13 mouse cellular contexts compared by ENCODE assay signal in the genomic region with DNA sequence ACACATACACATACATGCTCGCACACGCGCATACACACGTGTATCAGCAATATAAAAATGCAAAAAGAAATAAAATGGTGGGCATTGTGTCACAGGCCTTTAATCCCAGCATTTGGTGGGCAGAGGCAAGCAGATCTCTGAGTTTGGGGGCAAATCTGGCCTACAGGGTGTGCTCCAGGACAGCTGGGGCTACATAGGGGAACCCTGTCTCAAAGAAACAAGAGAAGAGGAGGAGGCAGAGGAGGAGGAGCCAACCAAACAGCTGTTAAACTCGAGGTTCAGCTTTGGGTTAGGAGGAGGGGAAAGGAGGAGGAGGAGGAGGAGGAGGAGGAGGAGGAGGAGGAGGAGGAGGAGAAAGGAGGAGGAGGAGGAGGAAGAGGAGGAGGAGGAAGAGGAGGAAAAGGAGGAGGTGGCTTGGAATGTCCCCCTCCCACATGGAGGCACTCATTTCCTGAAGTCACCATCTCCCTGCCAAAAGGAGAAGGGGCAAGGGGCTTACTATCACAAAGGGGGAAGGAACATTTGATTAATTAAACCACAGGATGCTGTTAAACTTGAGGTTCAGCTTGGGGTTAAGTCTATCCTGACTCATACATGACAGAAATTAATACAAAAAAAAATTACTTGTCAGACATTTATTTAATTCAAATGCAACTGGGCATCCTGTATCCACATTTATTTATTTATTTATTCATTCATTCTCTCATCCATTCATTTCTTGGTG. TPM values are rescaled to one million over a fixed set of nuclear protein-coding genes. Genes with fewer than 3 reads are reported as not detected.
DNase-seq lines count a peak whose midpoint lies in the region; ATAC-seq and TF ChIP-seq lines count a peak whose summit lies in the region.
"Had no signal": no experiment of that assay in that cellular context is flagged by ENCODE, and none has a peak within 500 bp of the region (broad histone marks: within the 10 kb centered on the region; RNA-seq: fewer than 3 reads in every experiment).

No protein-coding gene starts in this region.

- H3K4me3 ChIP-seq in heart, embryonic 10.5 days = no peak overlapping the region
- H3K4me3 ChIP-seq in heart, embryonic 12.5 days = no peak overlapping the region
- H3K4me3 ChIP-seq in lung, embryonic 15.5 days = no peak overlapping the region
- H3K4me3 ChIP-seq in ES-E14 (ENCODE audit: insufficient read depth in 1 of 2, low read depth in 1 of 2, low read length in 2 of 2, poor library complexity in 1 of 2, severe bottlenecking in 1 of 2) = no peak overlapping the region
- no peak overlapping the region for H3K4me3 ChIP-seq in intestine, embryonic 15.5 days (replicated peaks)
- H3K4me3 ChIP-seq: midbrain, embryonic 15.5 days; neural tube, embryonic 13.5 days had no signal

- no peak for ATAC-seq in heart, embryonic 12.5 days (ENCODE audit: insufficient number of reproducible peaks, low FRiP score)
- ATAC-seq in lung, embryonic 15.5 days (ENCODE audit: borderline replicate concordance, extremely low read depth, low FRiP score, low TSS enrichment) = no peak
- no peak for ATAC-seq in intestine, embryonic 15.5 days
- ATAC-seq: midbrain, embryonic 15.5 days had no signal

- H3K4me1 ChIP-seq in heart, embryonic 10.5 days = peaks cover 54% of the 10 kb centered on the region
- peaks cover 40% of the 10 kb centered on the region for H3K4me1 ChIP-seq in heart, embryonic 12.5 days (replicated peaks)
- peaks cover 44% of the 10 kb centered on the region for H3K4me1 ChIP-seq in lung, embryonic 15.5 days
- H3K4me1 ChIP-seq in ES-E14 (ENCODE audit: control insufficient read depth in 2 of 2, insufficient read depth in 2 of 2, low read length in 2 of 2, poor library complexity in 1 of 2) = peaks cover 30 to 53% of the 10 kb centered on the region in 2 experiments
- peaks cover 33% of the 10 kb centered on the region for H3K4me1 ChIP-seq in intestine, embryonic 15.5 days (replicated peaks)
- H3K4me1 ChIP-seq: midbrain, embryonic 15.5 days had no signal

- no peak for DNase-seq in heart, embryonic 10.5 days (ENCODE audit: low spot score)
- no peak for DNase-seq in lung, postnatal 36 days
- no peak for DNase-seq in ES-E14 (ENCODE audit: low read depth, low spot score)
- DNase-seq in frontal cortex, postnatal 25 days (ENCODE audit: low spot score in 2 of 2) = no peak
- no peak for DNase-seq in ovary, adult 18-20 months (ENCODE audit: low spot score)
- DNase-seq: gastrocnemius, postnatal 36 days; thymus, postnatal 36 days had no signal

- H3K27me3 ChIP-seq in heart, embryonic 10.5 days (ENCODE audit: insufficient read depth, poor library complexity, severe bottlenecking) = no peaks in the 10 kb centered on the region
- no peaks in the 10 kb centered on the region for H3K27me3 ChIP-seq in heart, embryonic 12.5 days (replicated peaks)
- no peaks in the 10 kb centered on the region for H3K27me3 ChIP-seq in lung, embryonic 15.5 days
- no peaks in the 10 kb centered on the region for H3K27me3 ChIP-seq in intestine, embryonic 15.5 days (replicated peaks)
- H3K27me3 ChIP-seq: CH12.LX; midbrain, embryonic 15.5 days; neural tube, embryonic 13.5 days had no signal

- in situ Hi-C loops in ES-E14 (cut with MboI; ENCODE audit: low sequenced_read_pairs in 2 of 2, unreplicated experiment in 2 of 2) = no loop called here

- H3K4me2 ChIP-seq in heart, embryonic 12.5 days = no peak overlapping the region
- no peak overlapping the region for H3K4me2 ChIP-seq in lung, embryonic 15.5 days
- no peak overlapping the region for H3K4me2 ChIP-seq in intestine, embryonic 15.5 days (replicated peaks)
- H3K4me2 ChIP-seq: midbrain, embryonic 15.5 days; neural tube, embryonic 13.5 days had no signal

- H3K36me3 ChIP-seq in heart, embryonic 10.5 days = no peaks in the 10 kb centered on the region
- H3K36me3 ChIP-seq in heart, embryonic 12.5 days = no peaks in the 10 kb centered on the region
- no peaks in the 10 kb centered on the region for H3K36me3 ChIP-seq in lung, embryonic 15.5 days
- no peaks in the 10 kb centered on the region for H3K36me3 ChIP-seq in ES-E14 (ENCODE audit: control insufficient read depth, insufficient read depth, low read length, poor library complexity, severe bottlenecking)
- no peaks in the 10 kb centered on the region for H3K36me3 ChIP-seq in intestine, embryonic 15.5 days
- H3K36me3 ChIP-seq: midbrain, embryonic 15.5 days; neural tube, embryonic 13.5 days had no signal

- no peak overlapping the region for H3K9ac ChIP-seq in heart, embryonic 12.5 days
- no peak overlapping the region for H3K9ac ChIP-seq in lung, embryonic 15.5 days
- no peak overlapping the region for H3K9ac ChIP-seq in ES-E14 (ENCODE audit: insufficient read depth, low read depth, low read length, poor library complexity, severe bottlenecking)
- no peak overlapping the region for H3K9ac ChIP-seq in intestine, embryonic 15.5 days
- H3K9ac ChIP-seq: midbrain, embryonic 15.5 days; neural tube, embryonic 13.5 days had no signal

- no peaks in the 10 kb centered on the region for H3K9me3 ChIP-seq in heart, embryonic 10.5 days
- no peaks in the 10 kb centered on the region for H3K9me3 ChIP-seq in heart, embryonic 12.5 days (replicated peaks)
- no peaks in the 10 kb centered on the region for H3K9me3 ChIP-seq in lung, embryonic 15.5 days
- no peaks in the 10 kb centered on the region for H3K9me3 ChIP-seq in ES-E14 (ENCODE audit: control insufficient read depth, insufficient read depth, low read depth, low read length)
- H3K9me3 ChIP-seq in intestine, embryonic 15.5 days = no peaks in the 10 kb centered on the region
- H3K9me3 ChIP-seq: midbrain, embryonic 15.5 days; neural tube, embryonic 13.5 days had no signal

- WGBS in heart, embryonic 10.5 days = 95% methylated on average over 4 of the region's 5 CpGs
- 88% methylated on average over 4 of the region's 5 CpGs for WGBS in heart, embryonic 12.5 days
- WGBS in lung, embryonic 15.5 days = 91% methylated on average over 4 of the region's 5 CpGs
- 76% methylated on average over 5 of the region's 5 CpGs for WGBS in intestine, embryonic 15.5 days

- H3K27ac ChIP-seq in heart, embryonic 10.5 days = peak overlapping the region; percentile 39
- H3K27ac ChIP-seq in heart, embryonic 12.5 days (ENCODE audit: poor library complexity, severe bottlenecking) = no peak overlapping the region
- peak overlapping the region; percentile 17; the same call in 1 of the 2 replicates for H3K27ac ChIP-seq in lung, embryonic 15.5 days
- H3K27ac ChIP-seq in ES-E14 (ENCODE audit: insufficient read depth, low read depth, low read length, poor library complexity, severe bottlenecking) = peak overlapping the region; percentile 79; the same call in 1 of the 2 replicates
- 0 out of 2 replicates have a peak overlapping the region, but pooled peaks have one; percentile 56 for H3K27ac ChIP-seq in intestine, embryonic 15.5 days
- H3K27ac ChIP-seq: midbrain, embryonic 15.5 days; neural tube, embryonic 13.5 days had no signal

TF ChIP-seq in ES-E14, 5 proteins besides CTCF, POLR2A, EP300 and RAD21:
- no peak for TF ChIP-seq HCFC1 (IDR thresholded peaks at IDR 0.05; ENCODE audit: borderline replicate concordance, insufficient read depth, low read length)
- no peak for TF ChIP-seq CHD2 (IDR thresholded peaks at IDR 0.05; ENCODE audit: low read depth, low read length)
- TF ChIP-seq ZNF384 (IDR thresholded peaks at IDR 0.05; ENCODE audit: low read depth, low read length) = no peak
- no peak for TF ChIP-seq MAFK (IDR thresholded peaks at IDR 0.05; ENCODE audit: insufficient read depth, low read depth, low read length)
- TF ChIP-seq ZC3H11A (IDR thresholded peaks at IDR 0.05; ENCODE audit: borderline replicate concordance, low read depth, low read length) = no peak
TF ChIP-seq in ES-E14: peak in this region for 0.

RNA-seq across cellular contexts. Expression of gene Txn2, which starts 42.3 kb away (rescaled TPM):
- polyA plus RNA-seq in heart, embryonic 10.5 days (2016; fragmentation: Nextera tagmentation; extraction: Ambion mirVana) = 311 and 315 TPM in 2 replicates
- polyA plus RNA-seq in heart, embryonic 12.5 days (2016; fragmentation: Nextera tagmentation; extraction: Ambion mirVana) = 228 and 231 TPM in 2 replicates
- polyA plus RNA-seq in lung, embryonic 15.5 days (2015; fragmentation: Nextera tagmentation; extraction: Ambion mirVana) = 207 and 211 TPM in 2 replicates
- 90.3 and 91.1 TPM in 2 replicates for total RNA-seq in ES-E14 (2012; rRNA removed)
- polyA plus RNA-seq in intestine, embryonic 15.5 days (2015; fragmentation: Nextera tagmentation; extraction: Ambion mirVana) = 314 and 350 TPM in 2 replicates

RNA-seq across cellular contexts. Expression of gene Myh9, which starts 44.6 kb away (rescaled TPM):
- 34.5 and 37.5 TPM in 2 replicates for polyA plus RNA-seq in heart, embryonic 10.5 days (2016; fragmentation: Nextera tagmentation; extraction: Ambion mirVana)
- 41.9 and 42.0 TPM in 2 replicates for polyA plus RNA-seq in heart, embryonic 12.5 days (2016; fragmentation: Nextera tagmentation; extraction: Ambion mirVana)
- 62.5 and 67.7 TPM in 2 replicates for polyA plus RNA-seq in lung, embryonic 15.5 days (2015; fragmentation: Nextera tagmentation; extraction: Ambion mirVana)
- total RNA-seq in ES-E14 (2012; rRNA removed) = 146 and 152 TPM in 2 replicates
- polyA plus RNA-seq in intestine, embryonic 15.5 days (2015; fragmentation: Nextera tagmentation; extraction: Ambion mirVana) = 51.6 and 52.9 TPM in 2 replicates
